Mouse (Mus musculus) effector memory CD4-positive, alpha-beta T cell, adult 5 months (primary cell): Measurements from ENCODE around the gene Dlx5. TPM values are rescaled to one million over a fixed set of nuclear protein-coding genes. Genes with fewer than 3 reads are reported as not detected.

ENCODE experiments used
- polyA plus RNA-seq: library from polyadenylated mRNA; unstranded; fragments of 100-300 nt; shearing (Covaris generic); gene quantifications from one replicate; pipeline ENCODE4 v1.2.1, GENCODE M21; 2017

The Dlx5 gene
- not detected for polyA plus RNA-seq

DNA sequence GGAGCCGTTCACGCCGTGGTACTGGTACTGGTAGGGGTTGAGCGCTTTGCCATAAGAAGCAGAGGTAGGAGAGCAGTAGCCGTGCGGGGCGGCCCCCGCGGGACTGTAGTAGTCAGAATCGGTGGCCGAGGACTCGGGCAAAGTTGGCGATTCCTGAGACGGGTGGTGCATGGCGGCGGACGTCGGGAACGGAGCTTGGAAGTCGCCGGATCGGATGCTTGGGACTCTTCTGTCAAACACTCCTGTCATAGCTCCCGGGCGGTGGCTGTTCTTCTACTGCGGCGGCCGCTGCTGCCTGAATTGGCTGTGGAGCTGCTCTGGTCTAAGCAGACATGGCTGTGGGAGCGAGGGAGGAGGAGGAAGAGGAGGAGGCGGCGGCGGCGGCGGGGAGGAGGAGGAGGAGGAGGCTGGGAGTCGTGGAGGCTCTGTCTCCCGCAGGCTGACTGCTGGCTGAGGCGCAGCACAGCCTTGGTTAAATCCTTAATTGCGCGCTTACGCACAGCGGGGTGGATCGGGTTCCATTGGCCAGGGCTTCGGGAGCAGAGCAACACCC is at the start of gene Dlx5:
Dlx5 (minus strand) TSS at position 448 of the 553 bp plus-strand sequence.

DNA sequence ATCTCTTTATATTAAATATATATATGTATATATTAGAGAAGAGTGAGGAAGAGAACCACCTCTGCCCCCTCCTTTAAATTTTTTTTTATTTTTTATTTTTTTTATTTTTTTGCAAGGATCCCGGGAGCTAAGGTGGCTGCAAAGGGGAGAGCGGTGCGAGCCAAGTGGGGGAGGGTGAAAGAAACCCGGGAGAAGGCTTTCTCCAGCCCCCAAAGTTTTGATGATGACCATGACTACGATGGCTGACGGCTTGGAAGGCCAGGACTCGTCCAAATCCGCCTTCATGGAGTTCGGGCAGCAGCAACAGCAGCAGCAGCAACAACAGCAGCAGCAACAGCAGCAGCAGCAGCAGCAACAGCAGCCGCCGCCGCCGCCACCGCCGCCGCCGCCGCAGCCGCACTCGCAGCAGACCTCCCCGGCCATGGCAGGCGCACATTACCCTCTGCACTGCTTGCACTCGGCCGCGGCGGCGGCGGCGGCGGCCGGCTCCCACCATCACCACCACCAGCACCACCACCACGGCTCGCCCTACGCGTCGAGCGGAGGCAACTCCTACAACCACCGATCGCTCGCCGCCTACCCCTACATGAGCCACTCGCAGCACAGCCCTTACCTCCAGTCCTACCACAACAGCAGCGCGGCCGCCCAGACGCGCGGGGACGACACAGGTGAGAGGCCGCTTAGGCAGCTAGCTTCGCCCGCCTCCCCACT is 18.6 kb downstream of the Dlx5 start, which contains the start of gene Dlx6:
Dlx6 (plus strand) TSS at position 175 of the 711 bp plus-strand sequence.

Other genes starting within 250 kb of the Dlx5 start
- not detected for gene Dlx6, start 18.8 kb downstream of the Dlx5 start, polyA plus RNA-seq
- gene Sdhaf3, start 73.9 kb upstream of the Dlx5 start, polyA plus RNA-seq, result 2.0 TPM